Mouse (Mus musculus) brain, adult 2 months (tissue): ENCODE results near the gene Trpt1.
A peak's percentile ranks its signal among the peaks of the same experiment; 100 is the strongest.

Source experiments
- DNase-seq: peaks from one replicate; pipeline ENCODE4 v3.0.0; 2011; ENCODE audit warnings: low read depth, low spot score

The Trpt1 gene

GRCm38 (mm10) chr19:6996006-6996405 is at the start of gene Trpt1, which contains the start of gene Nudt22:
Gene Trpt1 (plus strand): TSS chr19:6996131.
Gene Nudt22 (minus strand): TSS chr19:6996117.
- DNase-seq = peak; percentile 96

- DNase-seq = no peak
Observed at GRCm38 (mm10) chr19:6947742-6948141, 48.2 kb upstream of the Trpt1 start.

GRCm38 (mm10) chr19:6948186-6948585 is 47.7 kb upstream of the Trpt1 start:
- peak; percentile 92 for DNase-seq

GRCm38 (mm10) chr19:6949532-6949931 is 46.4 kb upstream of the Trpt1 start:
- no peak for DNase-seq

- no peak for DNase-seq
Observed at GRCm38 (mm10) chr19:6949951-6950350, 46.0 kb upstream of the Trpt1 start.

- peak; percentile 91 for DNase-seq
Observed at GRCm38 (mm10) chr19:6950613-6951153, 45.2 kb upstream of the Trpt1 start.

GRCm38 (mm10) chr19:6951381-6951968 is 44.5 kb upstream of the Trpt1 start:
- peak; percentile 98 for DNase-seq

- peak; percentile 77 for DNase-seq
Observed at GRCm38 (mm10) chr19:6951994-6952711, 43.8 kb upstream of the Trpt1 start.

- DNase-seq = no peak
Observed at GRCm38 (mm10) chr19:6952712-6953037, 43.3 kb upstream of the Trpt1 start.

- DNase-seq = no peak
Observed at GRCm38 (mm10) chr19:6954046-6954445, 41.9 kb upstream of the Trpt1 start.

GRCm38 (mm10) chr19:6955424-6955823 is 40.5 kb upstream of the Trpt1 start:
- no peak for DNase-seq

- DNase-seq = no peak
Observed at GRCm38 (mm10) chr19:6956461-6956860, 39.5 kb upstream of the Trpt1 start.

- no peak for DNase-seq
Observed at GRCm38 (mm10) chr19:6968491-6969271, 27.2 kb upstream of the Trpt1 start.

- DNase-seq = no peak
Observed at GRCm38 (mm10) chr19:6969291-6969664, 26.7 kb upstream of the Trpt1 start.

GRCm38 (mm10) chr19:6969665-6970381 is 26.1 kb upstream of the Trpt1 start:
- peak; percentile 39 for DNase-seq

- DNase-seq = no peak
Observed at GRCm38 (mm10) chr19:6970460-6971085, 25.4 kb upstream of the Trpt1 start.

- DNase-seq = no peak
Observed at GRCm38 (mm10) chr19:6971644-6972043, 24.3 kb upstream of the Trpt1 start.

- DNase-seq = no peak
Observed at GRCm38 (mm10) chr19:6972247-6972917, 23.5 kb upstream of the Trpt1 start.

- no peak for DNase-seq
Observed at GRCm38 (mm10) chr19:6973581-6974190, 22.2 kb upstream of the Trpt1 start.
